Mouse (Mus musculus) bone marrow macrophage, adult 2 months (primary cell): ENCODE data around the gene Bbx.

Experiments used
- CTCF ChIP-seq: IDR thresholded peaks from 2 replicates; pipeline ENCODE4 v1.5.1; 2012; ENCODE audit warnings: low read depth, mild to moderate bottlenecking, low read length, moderate library complexity
- POLR2A ChIP-seq: IDR thresholded peaks from 2 replicates; pipeline ENCODE4 v1.6.1; 2012; ENCODE audit warnings: mild to moderate bottlenecking, low read depth, low read length, borderline replicate concordance

- TF ChIP-seq CTCF (no peak), POLR2A (no peak)
These were observed 127.0 kb downstream of the Bbx start for GRCm38 (mm10) chr16:50305156-50305555.
